Mouse (Mus musculus) heart, adult 2 months (tissue): ENCODE measurements around the gene Adgrf5. TPM values are rescaled to one million over a fixed set of nuclear protein-coding genes. Genes with fewer than 3 reads are reported as not detected.

ENCODE experiments used
- DNase-seq, 2 experiments: peaks; one replicate each; pipeline ENCODE4 v3.0.0; 2021
- H3K27ac ChIP-seq: fragments of 200-600 bp; 2 replicates; pipeline ENCODE4 v1.8.1; 2022
- H3K27me3 ChIP-seq: fragments of 200-500 bp; 2 replicates; pipeline ENCODE4 v1.6.1; 2012; ENCODE audit warnings: mild to moderate bottlenecking, low read length, inconsistent platforms, mixed read lengths; ENCODE audit not compliant: control insufficient read depth, insufficient read depth
- H3K36me3 ChIP-seq: fragments of 200-500 bp; 2 replicates; pipeline ENCODE4 v1.6.1; 2012; ENCODE audit warnings: low read length, inconsistent platforms; ENCODE audit not compliant: control insufficient read depth, insufficient read depth
- H3K4me1 ChIP-seq: fragments of 200-500 bp; 2 replicates; pipeline ENCODE4 v1.6.1; 2011; ENCODE audit warnings: low read length; ENCODE audit not compliant: control insufficient read depth, insufficient read depth
- H3K4me3 ChIP-seq: fragments of 200-600 bp; 2 replicates; pipeline ENCODE4 v1.8.1; 2022
- H3K79me2 ChIP-seq: fragments of 200-500 bp; replicated peaks from 2 replicates; pipeline ENCODE4 v1.6.1; 2012; ENCODE audit warnings: mild to moderate bottlenecking, inconsistent platforms, low read length, moderate library complexity, mixed read lengths; ENCODE audit not compliant: control insufficient read depth, insufficient read depth
- H3K9ac ChIP-seq: fragments of 200-500 bp; 2 replicates; pipeline ENCODE4 v1.6.1; 2012; ENCODE audit warnings: low read depth, mild to moderate bottlenecking, control low read depth, inconsistent platforms, low read length, mixed read lengths
- CTCF ChIP-seq: fragments of 200-600 bp; IDR thresholded peaks from 2 replicates; pipeline ENCODE4 v1.8.1; 2022; ENCODE audit warnings: antibody characterized with exemption, mild to moderate bottlenecking, moderate library complexity
- EP300 ChIP-seq: fragments of 200-500 bp; IDR thresholded peaks from 2 replicates; pipeline ENCODE4 v1.6.1; 2011; ENCODE audit warnings: low read depth, low read length, control low read depth; ENCODE audit not compliant: insufficient read depth
- POLR2A ChIP-seq: fragments of 200-500 bp; IDR thresholded peaks from 2 replicates; pipeline ENCODE4 v1.6.1; 2011; ENCODE audit warnings: mild to moderate bottlenecking, low read depth, low read length, control low read depth; ENCODE audit not compliant: insufficient read depth
- WGBS: fragments of 180-500 bp; shearing (Covaris S2); methylation state at CpG from one replicate; pipeline ENCODE4 v1.1.7; 2018; 5-methylcytosine and 5-hydroxymethylcytosine counted together
- intact Hi-C: fragments of 180-260 bp; cut with DNase I; formaldehyde crosslinking; loops from one replicate; pipeline ENCODE4 v1.15.1; 2025
- polyA plus RNA-seq: library from polyadenylated mRNA; depleted of rRNA; stranded (reverse); fragments of >200 nt; gene quantifications from 2 replicates; pipeline ENCODE4 v1.2.3, GENCODE M21; 2012
- total RNA-seq, 2 experiments: library from RNA; stranded (reverse); gene quantifications; 2 replicates each; pipeline ENCODE4 v1.2.3; 2021

Gene Adgrf5
- total and polyA plus RNA-seq, 3 experiments: 57.7 to 231 (median 184) TPM

DNA sequence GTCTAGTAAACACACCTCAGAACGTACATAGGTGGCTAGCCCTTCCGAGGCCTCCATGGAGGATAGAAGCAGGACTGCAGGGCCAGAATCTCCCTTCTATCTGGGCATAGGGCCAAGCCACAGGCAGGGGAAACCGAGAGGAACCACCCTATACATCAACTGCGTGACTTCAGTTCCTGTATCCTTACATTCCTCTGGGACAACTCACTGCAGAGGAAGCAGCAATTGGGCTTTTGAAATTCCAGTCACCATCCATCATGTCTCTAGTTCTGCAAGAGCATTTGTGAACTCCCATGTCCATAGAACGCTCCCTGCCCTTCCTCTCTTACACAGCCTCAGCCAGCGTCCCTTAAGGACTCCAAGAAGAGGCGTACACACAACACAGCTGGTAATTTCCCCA lies 47.3 kb downstream of the Adgrf5 start:
- H3K27ac ChIP-seq: no peak overlapping the region; the same call in 1 of the 2 replicates
- H3K9ac ChIP-seq: no peak overlapping the region
- TF ChIP-seq EP300 (0 out of 2 replicates have a peak, but pooled peaks have one; percentile 5), CTCF (no peak)
- intact Hi-C loops: no loop called here
- H3K4me3 ChIP-seq: no peak overlapping the region
- WGBS: 29% methylated on average over 7 of the region's 7 CpGs
- peaks cover 37% of the 10 kb centered on the region for H3K36me3 ChIP-seq
- H3K4me1 ChIP-seq: peaks cover 23% of the 10 kb centered on the region
- H3K79me2 ChIP-seq: peaks cover 1% of the 10 kb centered on the region; the same call in 1 of the 2 replicates
- no peak for DNase-seq
- H3K27me3 ChIP-seq: no peaks in the 10 kb centered on the region

DNA sequence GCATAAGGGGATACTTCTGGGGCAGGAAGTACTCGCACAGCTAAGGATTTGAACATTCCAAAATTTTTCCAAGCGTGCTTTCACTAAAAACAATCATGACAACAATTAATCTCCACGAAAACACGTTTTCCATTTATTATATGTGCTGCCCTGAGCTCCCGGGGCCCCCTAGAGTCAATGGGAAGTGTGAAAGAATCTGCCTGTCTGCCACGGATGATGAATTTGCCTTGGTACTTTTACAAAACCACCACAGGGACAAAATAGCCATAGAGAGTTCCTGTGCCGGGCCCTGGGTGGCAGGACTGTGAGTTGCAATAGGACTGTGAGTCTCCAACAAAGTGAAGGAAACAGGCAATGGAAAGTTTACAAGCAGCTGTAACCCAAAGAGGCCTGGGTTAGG lies 52.9 kb downstream of the Adgrf5 start:
- Histone ChIP-seq H3K79me2 (peaks cover under 1% of the 10 kb centered on the region; the same call in 1 of the 2 replicates), H3K27ac (no peak overlapping the region), H3K4me3 (no peak overlapping the region), H3K36me3 (peaks cover 13% of the 10 kb centered on the region), H3K9ac (no peak overlapping the region), H3K4me1 (peaks cover 12% of the 10 kb centered on the region), H3K27me3 (no peaks in the 10 kb centered on the region)
- WGBS: 58% methylated on average over 7 of the region's 7 CpGs
- intact Hi-C loops: no loop called here
- no peak for DNase-seq
- TF ChIP-seq POLR2A: no peak
- TF ChIP-seq CTCF: no peak

DNA sequence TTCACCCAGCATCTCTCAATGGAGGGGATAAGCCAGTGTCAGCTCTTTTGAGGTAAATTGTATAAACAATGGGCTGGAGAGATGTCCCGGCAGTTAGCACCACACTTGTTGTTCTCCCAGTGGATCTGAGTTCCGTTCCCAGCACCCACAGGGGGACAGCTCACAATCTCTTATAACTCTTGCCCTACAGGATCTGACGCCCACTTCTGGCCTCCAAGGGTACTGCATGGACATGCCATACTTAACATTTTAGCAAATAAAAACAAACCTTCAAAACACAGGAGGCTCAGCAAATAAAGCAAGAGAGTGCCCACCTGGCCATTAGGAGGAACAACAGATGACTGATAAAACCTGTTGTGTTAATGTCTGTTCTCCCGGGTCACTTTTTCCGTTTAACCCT lies 59.0 kb downstream of the Adgrf5 start:
- Histone ChIP-seq H3K4me1 (peaks cover 15% of the 10 kb centered on the region), H3K27me3 (no peaks in the 10 kb centered on the region), H3K27ac (no peak overlapping the region), H3K36me3 (peaks cover 41% of the 10 kb centered on the region), H3K4me3 (no peak overlapping the region), H3K79me2 (no peaks in the 10 kb centered on the region), H3K9ac (no peak overlapping the region)
- 63% methylated on average over 5 of the region's 5 CpGs for WGBS
- intact Hi-C loops: no loop called here
- TF ChIP-seq CTCF (peak; percentile 47), POLR2A (no peak)
- no peak for DNase-seq

DNA sequence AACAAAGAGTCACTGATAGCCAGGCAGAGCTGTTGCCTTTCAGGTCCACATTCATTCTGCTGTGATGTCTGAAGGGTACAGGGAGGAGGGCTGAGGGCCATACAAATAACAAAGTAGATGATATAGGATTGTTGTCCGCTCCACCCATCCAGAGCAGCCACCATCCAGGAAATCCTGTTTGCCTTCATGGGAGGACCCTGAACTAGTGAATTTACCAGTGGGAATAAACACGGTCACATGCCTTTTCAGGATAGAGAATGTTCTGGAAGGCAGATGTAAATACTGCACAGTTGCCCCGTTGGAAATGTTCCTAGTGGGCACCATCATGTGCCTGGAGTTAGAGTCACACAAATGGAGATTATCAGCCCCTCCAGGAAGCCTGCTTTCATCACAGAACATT lies 60.1 kb downstream of the Adgrf5 start:
- peak overlapping the region; percentile 49 for H3K27ac ChIP-seq
- peaks cover 40% of the 10 kb centered on the region for H3K36me3 ChIP-seq
- no peak for TF ChIP-seq CTCF
- TF ChIP-seq POLR2A: no peak
- no peak for TF ChIP-seq EP300
- DNase-seq: no peak
- H3K79me2 ChIP-seq: no peaks in the 10 kb centered on the region
- intact Hi-C loops: loop anchor here (5.0 kb wide), 2 partner anchors 37 to 93 kb away; no protein-coding TSS in a partner anchor
- H3K27me3 ChIP-seq: no peaks in the 10 kb centered on the region
- peaks cover 15% of the 10 kb centered on the region for H3K4me1 ChIP-seq
- no peak overlapping the region for H3K4me3 ChIP-seq
- H3K9ac ChIP-seq: no peak overlapping the region
- 39% methylated on average over 3 of the region's 3 CpGs for WGBS

DNA sequence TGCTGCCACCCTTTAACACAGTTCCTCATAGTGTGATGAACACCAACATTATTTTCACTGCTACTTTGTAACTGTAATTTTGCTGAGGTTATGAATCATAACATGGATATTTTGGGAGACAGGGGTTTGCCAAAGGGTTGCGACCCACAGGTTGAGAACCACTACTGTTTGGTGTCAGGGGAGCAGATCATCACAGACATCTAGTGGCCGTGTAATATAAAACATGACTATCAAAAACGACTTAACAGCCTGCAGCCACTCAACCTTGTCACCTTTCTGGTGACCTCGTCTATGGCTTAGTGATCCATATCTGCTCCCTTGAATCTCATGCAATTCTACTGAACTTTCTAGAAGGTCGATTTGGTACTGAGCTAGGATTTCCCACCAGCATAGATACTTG lies 63.7 kb downstream of the Adgrf5 start:
- peaks cover 12% of the 10 kb centered on the region for H3K4me1 ChIP-seq
- H3K27me3 ChIP-seq: no peaks in the 10 kb centered on the region
- peaks cover 50% of the 10 kb centered on the region for H3K36me3 ChIP-seq
- H3K4me3 ChIP-seq: no peak overlapping the region
- WGBS: 36% methylated on average over 5 of the region's 5 CpGs
- TF ChIP-seq EP300 (no peak), CTCF (peak; percentile 38)
- no peak for DNase-seq
- no peak overlapping the region for H3K27ac ChIP-seq
- no peak overlapping the region for H3K9ac ChIP-seq
- H3K79me2 ChIP-seq: no peaks in the 10 kb centered on the region
- intact Hi-C loops: loop anchor here (5.0 kb wide), 2 partner anchors 33 to 97 kb away; no protein-coding TSS in a partner anchor

DNA sequence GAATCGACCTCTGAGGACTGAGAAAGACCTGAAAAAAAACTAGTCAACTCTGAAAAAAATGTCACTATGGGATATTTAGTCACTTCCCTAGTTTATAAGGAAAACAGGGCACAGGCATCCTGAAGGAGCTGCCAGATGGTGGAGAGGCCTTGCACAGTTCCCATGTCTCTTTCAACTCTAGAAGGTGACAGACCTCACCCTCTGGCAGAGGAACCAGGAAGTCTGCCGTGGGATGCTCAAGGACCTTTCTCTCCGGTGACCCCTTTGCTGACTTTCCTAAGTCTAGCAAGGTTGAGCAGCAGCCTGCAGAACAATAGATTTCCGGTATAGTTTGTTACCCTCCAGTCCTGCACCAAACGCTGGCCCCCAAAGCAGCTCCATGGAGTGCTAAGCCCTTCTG lies 71.4 kb downstream of the Adgrf5 start:
- Histone ChIP-seq H3K27ac (peak overlapping the region; percentile 19; the same call in 1 of the 2 replicates), H3K27me3 (no peaks in the 10 kb centered on the region), H3K4me1 (peaks cover 4% of the 10 kb centered on the region), H3K79me2 (no peaks in the 10 kb centered on the region), H3K36me3 (peaks cover 38% of the 10 kb centered on the region), H3K4me3 (no peak overlapping the region), H3K9ac (no peak overlapping the region)
- WGBS: 37% methylated on average over 5 of the region's 5 CpGs
- intact Hi-C loops: loop anchor here (5.0 kb wide), 3 partner anchors 34 to 94 kb away; partner anchors contain the start of gene Adgrf5
- DNase-seq: no peak
- TF ChIP-seq POLR2A (no peak), CTCF (no peak), EP300 (no peak)
